Mouse (Mus musculus) MN1 (cell line): ENCODE measurements around the gene Btnl1.

ENCODE experiments used
- DNase-seq: peaks from one replicate; pipeline ENCODE4 v3.0.0-alpha.2; 2016; ENCODE audit warnings: low spot score

The Btnl1 gene

DNA sequence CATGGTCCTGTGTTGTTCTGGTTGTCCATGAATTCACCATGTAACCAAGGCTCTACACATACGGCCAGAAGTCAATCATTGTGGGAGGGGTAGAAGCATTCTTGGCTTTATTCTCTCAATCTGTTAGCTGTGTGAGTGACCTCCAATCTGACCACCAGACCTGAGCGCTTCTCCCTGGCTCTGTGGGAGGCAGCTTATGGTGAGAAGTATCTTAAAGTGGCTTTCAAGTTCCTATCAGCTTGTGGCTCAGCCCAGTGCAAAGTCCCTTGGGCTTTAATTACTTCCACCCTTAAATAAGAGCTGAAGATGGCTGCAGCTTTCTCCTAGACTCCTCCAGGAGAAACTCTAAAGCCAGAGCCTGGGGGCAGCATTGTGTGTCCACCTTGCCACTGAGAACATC is at the start of gene Btnl1:
Gene Btnl1 (plus strand): TSS at position 286 of the 400 bp plus-strand sequence.
- no peak for DNase-seq

DNA sequence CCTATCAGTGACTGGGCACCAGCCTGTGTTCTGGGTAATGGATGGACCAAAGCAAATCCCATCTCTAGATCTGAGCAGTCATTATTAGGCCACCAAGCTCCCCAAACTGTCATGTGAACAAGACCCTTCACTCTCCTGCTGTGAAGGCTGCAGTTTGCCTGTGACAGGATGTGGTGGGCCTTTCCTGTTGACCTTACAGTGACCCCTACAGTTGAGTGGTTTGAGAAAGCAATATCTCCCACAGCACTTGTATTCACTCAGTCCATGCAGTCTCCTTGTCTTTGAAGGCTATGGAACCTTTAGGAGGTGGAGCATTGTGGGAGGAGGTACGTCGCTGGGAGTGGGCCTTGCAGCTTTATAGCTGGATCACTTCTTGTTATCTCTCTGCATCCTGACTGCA is 47.1 kb upstream of the Btnl1 start:
- DNase-seq = no peak

DNA sequence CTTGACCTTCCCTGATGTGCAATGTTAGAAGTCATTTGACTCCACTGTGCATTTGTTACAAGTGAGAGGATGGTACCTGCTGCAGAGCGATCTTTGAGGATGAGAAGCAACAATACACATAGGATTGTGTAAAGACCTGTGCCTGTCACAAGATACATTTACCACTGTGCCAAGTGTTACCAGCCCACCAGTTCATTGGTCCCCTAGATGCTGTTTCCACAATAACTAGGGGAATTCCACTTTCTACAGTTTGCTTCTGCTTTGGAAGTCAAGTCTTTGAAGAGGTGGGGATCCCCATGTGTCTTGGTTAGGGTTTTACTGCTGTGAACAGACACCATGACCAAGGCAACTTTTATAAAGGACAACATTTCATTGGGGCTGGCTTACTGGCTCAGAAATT is 45.7 kb upstream of the Btnl1 start:
- DNase-seq = no peak

DNA sequence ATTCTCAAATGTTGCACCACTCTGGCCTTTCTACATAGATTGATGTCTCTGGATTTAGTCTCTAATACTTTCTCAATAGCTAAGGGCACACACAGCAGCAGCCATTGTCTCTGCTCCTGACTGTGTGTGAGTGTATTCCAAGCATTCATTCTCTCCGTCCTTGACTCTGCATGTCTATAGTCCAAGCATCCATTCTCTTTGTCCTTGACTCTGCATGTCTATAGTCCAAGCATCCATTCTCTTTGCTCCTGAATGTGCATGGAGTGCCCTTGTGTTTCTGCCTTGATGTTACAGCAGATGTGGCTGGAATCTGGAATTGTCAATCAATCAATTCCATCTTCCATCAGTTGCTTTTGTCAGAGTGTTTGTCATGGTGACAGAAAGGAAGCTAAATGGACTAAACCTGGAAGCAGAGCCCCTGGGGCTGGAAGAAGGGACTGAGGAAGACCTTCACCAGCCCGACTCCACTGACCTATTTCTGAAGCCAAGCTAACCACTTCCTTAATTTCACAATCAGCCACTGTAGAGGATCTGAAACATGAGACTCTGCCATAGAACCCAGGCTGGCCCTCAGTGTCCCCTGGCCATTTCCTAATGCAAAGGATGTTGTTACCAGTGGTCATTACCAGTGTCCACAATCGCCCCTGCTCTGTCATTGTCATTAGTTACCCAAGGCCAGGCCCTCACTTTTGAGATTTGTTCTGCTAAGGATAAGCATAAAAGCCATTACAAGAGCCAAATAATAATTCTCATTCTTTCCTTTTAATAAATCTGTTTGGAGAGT is 36.1 kb upstream of the Btnl1 start:
- no peak for DNase-seq

DNA sequence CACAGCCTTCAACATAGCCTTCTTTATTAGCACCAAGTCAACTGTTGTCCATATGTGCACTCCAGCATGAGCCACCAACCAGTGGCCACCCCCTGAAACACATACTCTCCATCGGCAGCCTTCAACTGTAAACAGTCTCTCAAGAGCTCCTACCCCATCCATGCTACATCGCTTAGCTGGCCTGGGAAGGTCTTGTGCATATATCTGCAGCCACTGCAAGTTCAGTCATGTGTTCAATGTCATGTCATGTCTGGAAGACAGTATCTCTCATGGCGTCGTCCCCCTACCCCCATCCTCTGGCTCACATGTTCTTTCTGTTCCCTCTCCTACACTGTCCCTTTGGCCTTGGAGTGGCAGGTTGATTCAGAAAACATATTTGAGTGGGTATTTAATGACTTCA is 32.0 kb upstream of the Btnl1 start:
- no peak for DNase-seq

DNA sequence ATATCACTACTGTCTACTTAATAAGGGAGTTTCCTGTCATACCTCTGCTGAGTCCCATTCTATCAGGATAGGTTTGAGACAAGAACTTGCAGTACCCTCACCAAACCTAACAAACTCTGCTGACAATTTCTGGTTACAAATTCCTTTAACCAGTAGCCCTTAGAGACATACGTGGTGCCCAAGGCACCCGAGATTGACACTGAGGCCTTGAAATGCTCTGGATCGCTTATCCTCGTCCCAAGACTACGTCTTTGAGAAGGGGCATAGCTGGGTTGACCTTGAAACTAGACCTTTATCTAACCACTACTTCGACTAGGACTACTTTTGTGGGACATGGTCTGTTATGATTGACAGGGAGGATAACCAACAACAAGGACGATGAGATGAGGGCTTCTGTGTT is 31.4 kb upstream of the Btnl1 start:
- no peak for DNase-seq

DNA sequence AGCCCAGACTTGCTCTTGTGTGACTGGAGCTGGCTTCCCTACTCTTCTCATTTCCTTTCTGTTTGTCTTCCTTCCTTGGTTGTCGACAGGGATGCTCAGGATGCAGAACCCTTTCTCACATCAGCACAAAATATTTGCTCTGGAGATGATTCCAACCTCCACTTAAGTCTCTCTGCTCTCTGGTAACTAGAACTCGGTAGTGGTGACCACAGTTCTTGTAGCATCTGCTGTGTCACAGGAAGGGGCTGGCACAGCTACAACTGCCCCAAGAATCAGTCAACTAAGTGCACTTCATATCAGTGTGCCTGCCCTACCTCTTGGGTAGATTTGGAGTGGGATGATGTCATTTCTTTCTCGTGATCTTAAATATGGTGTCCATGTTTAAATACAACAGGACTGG is 30.9 kb upstream of the Btnl1 start:
- DNase-seq = no peak

DNA sequence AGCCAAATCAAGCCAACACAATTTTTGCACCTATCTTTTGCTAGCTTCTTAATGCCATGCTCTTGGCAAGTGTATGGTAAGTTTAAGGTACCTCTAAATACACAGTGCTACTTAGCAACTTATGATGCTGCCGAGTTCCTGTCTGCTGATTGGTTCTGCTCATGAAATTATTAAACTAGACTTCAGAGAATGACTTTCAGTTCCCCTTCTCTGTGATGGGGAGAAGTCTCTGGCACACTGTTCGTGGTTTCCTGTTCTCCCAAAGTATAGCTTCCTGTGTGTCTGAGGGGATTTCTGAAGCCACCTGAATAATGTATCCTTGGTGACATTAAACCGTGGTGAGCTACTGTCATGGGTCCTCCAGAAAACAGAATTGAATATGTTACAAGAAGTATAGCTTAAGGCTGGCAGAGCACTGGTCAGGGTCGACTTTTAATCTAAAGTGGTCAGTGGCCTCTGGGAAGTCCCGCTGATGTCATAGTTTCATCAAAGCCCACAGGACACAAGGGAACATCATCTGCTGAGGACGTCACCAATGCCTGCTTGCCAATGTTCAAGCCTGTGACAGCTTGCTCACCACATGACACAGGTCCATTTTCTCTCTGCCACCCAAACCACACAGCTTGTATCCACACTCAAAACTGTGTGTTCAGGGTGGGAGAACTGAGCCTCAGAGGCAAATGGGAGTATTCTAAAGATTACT is 29.2 kb upstream of the Btnl1 start:
- DNase-seq = peak; percentile 30

DNA sequence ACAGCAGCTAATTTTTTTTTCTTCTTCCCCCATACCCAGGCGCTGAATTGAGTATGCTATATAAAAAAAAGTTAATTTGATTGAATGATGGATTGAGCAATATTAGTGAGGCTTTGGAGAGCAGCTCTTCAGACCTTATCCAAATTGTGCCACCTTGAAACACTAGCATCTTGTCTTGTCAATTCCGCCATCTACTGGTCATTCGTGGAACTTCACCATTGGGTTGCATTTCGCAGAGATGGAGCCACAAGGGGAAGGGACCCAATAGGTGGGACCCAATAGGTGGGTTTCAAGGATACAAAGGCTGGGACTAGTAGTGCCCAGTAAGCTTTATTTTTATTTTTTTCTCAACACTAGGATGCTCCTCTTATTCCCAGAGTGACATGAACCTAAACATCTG is 27.5 kb upstream of the Btnl1 start:
- peak; percentile 77 for DNase-seq

DNA sequence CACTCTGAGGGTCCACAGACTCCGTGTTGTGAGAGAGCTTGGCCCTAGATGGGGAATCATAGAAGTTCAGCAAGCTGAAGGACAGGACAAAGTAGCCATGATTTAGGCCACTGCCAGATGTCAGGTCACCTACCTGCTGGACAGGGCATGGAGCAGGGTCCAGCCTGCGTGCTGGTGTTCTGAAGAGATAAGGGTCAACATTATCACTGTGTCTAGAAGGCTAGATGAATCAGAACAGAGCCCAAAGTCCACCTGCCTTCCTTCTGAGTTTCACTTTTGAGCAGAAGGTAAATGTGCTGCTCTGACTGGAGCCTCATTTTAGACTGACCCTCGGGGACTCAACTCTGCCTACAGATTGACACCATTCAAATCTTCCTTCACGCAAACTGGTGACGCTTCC is 22.4 kb upstream of the Btnl1 start, which contains the start of gene Btnl2:
Gene Btnl2 (plus strand): TSS at position 284 of the 400 bp plus-strand sequence.
- no peak for DNase-seq

DNA sequence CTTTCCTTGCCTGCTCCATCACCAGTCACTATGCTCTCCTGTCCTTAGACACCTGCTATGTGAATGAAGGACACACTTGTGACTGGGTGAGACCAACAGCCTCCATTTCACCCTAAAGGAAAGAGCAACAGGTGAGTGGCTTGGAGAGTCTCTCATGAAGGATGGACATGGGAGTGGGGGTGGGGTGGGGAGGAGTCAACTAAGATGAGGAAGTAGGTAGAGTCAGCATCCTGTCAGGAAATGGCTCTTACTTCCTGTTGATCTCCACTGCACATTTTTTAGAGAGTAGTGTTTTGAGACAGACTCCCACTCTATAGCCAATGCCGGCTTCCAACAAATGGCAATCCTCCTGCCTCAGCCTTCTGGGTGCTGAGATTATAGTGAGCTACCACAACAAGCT is 22.0 kb upstream of the Btnl1 start:
- DNase-seq = no peak

DNA sequence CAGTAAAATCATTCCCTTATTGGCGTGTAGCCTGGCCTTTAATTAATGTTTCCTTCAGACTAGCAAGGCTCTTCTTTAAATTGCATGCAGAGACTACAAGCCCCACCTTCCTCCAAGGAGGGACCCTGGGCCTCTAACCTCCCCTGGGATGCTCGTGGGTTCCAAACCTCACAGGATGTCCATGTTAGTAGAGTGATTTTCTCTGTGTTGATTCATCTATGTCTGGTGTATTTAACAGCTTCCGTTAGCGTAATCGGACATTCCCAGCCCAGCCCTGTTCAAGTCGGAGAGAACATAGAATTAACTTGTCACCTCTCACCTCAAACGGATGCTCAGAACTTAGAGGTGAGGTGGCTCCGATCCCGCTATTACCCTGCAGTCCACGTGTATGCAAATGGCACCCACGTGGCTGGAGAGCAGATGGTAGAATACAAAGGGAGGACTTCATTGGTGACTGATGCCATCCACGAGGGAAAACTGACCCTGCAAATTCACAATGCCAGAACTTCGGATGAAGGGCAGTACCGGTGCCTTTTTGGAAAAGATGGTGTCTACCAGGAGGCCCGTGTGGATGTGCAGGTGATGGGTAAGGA is 13.9 kb upstream of the Btnl1 start:
- no peak for DNase-seq

DNA sequence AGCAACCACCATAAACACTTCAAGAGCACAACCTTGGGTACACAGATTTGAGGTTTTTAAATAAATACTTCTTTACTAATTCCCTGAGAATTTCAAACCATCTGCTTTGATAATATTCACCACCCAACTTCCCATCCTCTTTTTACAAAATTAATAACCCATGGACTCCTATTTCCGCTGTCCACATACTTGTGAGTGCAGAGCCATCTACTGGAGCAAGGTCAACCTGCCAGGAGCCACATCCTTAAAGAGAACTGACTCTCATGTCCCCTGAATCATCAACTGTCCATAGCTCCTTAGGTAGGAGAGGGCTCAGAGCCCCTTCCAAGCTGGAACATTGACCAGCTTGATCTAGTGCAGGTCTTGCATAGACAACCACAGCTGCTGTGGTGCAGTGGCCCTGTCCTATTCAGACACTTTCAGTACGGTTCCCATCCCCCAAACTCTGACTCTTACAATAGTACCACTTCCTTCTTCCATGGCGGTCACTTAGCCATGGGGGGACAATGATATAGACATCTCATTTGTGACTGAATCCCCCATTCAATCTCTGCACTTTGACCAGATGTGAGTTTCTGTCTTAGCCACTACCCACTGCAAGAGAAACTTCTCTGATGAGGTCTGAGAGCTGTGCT is 13.1 kb upstream of the Btnl1 start:
- no peak for DNase-seq

DNA sequence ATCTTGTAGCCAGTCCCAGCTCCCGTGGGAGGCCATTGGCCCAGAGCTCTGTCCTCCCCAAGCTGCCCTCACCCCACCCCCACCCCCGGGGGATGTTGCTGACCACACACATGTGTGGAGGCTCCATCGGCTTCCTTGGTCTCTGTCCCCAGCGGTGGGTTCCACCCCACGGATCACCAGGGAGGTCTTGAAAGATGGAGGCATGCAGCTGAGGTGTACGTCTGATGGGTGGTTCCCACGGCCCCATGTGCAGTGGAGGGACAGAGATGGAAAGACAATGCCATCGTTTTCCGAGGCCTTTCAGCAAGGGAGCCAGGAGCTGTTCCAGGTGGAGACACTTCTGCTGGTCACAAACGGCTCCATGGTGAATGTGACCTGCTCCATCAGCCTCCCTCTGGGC is 11.9 kb upstream of the Btnl1 start:
- no peak for DNase-seq

DNA sequence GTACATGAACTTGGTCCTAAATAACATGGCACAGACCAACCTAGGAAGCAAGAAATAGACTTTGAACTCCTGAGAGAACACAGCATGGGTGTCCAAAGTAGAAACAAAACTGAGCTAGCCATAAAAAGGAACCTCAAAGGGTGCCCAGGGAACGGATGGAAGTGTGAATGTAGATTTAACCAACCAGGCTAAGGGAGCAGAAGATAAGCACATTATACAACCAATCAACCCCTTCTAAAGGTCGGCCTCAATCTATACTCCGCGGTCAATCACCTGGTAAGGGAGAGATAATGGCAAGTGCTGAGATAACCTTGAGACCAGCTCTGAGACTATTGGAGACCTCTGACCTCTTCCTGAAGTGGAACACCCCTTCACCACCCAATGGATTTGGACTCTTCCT is 6.4 kb upstream of the Btnl1 start:
- no peak for DNase-seq

DNA sequence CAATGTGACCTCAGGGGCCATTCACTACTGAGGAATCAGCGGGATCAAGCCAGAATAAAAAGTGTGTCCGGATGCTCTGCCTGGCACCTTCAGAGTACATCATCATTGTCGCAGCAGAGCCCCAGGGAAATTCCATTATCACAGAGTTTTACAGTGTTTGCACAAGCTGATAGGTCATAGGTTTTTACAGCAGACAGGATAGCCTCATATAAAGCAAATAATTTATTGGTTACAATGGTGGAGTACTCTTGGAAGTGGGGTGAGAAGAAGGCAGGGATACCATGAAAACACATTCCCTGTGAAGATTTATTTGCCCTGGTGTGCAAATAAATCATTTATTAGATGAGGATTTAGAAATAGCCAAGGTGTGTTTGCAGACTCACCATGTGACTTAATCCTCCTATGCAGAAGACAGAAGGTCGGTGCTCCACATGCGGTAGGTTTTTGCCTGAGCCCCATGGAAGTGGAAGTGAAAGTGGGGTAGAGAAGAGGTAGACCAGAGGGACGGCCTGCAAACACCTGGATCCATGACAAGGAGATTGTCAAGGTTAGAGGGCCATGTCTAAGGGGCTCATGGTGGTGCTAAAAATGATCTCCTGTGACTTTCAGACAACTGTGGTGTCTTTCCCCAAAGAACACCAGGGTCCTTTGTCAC is 3.8 kb upstream of the Btnl1 start:
- DNase-seq = no peak

DNA sequence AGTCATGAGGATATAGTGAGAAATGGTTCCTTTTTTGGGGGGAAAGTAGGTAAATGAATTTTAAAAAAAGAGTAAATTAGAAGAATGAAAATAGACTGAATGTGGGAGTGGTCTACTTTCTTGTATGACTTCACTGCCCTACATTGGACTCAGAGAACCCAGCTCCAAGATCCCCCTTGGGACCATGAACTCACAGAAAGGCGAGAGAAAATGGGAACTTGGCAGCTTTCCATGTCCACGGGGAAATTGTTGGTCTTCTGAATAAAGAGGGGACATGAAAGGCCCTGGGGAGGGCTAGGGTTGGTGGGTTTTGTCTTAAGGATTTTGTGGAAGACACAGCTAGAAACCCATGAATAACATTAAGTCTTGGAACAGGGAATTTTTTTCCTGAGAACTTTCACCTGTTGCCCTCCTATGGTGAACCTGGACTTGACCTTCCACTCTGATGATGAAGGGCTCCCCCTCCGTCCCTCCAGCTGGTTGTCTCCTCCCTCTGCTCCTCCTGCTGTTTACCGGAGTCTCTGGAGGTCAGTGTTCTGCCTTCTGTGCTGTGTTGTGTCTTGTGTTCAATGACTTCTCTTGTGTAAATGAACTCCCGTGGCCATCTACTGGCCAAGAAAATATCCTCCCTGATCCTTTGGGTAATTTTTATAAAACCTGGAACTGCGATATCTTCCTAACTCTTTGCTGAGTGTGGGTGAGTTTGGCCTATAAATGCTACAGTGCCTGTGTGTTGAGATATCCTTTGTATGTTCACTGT is 698 bp downstream of the Btnl1 start:
- DNase-seq = no peak

DNA sequence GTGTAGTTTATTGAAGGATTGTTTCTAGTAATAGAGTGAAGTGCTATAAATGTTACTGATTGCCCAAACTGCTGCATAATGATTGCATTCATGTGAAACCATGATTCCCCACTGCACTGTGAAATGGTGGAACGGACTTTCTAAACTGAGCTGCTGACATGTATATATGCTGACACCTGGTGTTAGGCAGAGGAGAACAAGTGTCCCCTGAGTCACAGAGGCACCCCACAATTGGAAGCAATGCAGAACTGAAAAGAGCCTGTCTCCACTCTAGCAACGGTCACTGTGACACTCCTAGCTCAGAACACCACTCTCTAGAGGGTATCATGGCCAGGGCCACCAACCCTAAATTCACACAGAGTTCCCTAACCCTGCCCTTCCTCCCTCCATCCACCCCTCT is 1.8 kb downstream of the Btnl1 start:
- no peak for DNase-seq

DNA sequence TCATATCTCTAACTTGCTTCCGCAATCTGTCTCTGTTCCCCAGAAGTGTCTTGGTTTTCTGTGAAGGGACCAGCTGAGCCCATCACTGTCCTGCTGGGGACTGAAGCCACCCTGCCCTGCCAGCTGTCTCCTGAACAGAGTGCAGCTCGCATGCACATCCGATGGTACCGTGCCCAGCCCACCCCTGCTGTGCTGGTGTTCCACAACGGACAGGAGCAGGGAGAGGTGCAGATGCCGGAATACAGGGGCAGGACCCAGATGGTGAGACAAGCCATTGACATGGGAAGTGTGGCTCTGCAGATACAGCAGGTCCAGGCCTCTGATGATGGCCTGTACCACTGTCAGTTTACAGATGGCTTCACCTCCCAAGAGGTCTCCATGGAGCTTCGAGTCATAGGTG is 2.5 kb downstream of the Btnl1 start:
- DNase-seq = no peak

DNA sequence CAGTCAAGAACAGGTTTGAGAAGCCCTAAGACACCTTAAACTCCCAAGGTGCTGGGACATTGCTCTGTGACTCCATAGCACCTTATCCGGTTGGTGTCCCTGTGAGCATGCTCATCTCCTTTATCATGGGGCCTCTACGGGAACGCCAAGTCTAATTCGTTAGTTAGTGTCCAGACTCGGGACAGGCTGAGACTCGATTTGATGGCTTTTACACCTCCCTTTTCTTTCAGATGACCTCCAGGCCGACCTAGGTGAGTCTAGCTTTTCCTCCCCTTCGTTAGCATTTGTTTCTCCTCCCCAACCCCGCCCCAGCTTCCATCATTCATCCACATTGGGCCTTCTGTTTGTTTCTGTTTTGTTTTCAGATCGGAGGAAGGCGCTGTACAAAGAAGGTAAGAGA is 4.9 kb downstream of the Btnl1 start:
- DNase-seq = no peak

DNA sequence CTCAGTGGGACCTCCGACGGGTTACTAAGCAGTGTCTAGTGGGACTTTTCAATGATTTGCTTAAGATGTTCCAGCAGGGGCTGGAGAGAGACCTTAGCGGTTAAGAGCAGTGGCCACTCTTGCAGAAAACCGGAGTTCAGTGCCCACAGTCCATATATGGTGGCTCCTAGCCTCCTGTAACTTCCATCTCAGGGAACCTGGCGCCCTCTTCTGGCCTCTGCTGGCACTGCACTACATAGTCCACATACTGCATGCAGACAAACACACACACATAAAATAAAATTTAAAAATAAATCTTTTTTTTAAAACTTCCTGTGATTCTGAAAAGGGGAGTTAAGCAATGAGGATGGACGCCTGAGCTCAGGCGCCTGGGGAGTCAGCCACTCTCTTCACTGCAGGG is 6.3 kb downstream of the Btnl1 start:
- DNase-seq = no peak

DNA sequence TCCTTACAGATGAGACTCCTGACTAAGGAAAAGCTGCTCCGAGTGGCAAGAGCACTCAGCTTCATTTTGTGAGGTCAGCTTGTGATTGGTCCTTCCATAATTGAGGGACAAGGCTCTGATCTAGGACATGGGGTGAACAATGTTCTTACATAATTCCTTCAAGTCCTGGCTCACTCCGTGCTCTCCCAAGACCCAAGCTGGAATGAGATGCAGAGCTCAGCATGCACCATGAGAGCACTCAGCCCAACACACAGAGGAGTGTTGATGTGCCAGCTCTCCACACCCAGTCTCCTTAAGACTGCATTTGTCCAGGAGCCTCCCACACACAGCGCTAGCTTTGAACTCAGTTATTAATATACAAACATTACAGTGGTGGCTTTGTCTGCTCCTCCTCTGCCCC is 7.8 kb downstream of the Btnl1 start:
- DNase-seq = no peak
